Mouse (Mus musculus) c-Kit-negative CD71-positive TER-119-positive erythroid progenitor cells, embryonic 14.5 days (primary cell): Measurements from ENCODE around the gene Cldn3.
"Not testable (repeated sequence)": the region's sequence is repeated elsewhere in the genome, so short reads cannot be mapped to it uniquely, and the experiment has no call there.

Experiments
- DNase-seq: peaks from one replicate; pipeline ENCODE4 v3.0.0-alpha.2; 2013; ENCODE audit warnings: low read depth, low spot score

Cldn3 gene

DNA sequence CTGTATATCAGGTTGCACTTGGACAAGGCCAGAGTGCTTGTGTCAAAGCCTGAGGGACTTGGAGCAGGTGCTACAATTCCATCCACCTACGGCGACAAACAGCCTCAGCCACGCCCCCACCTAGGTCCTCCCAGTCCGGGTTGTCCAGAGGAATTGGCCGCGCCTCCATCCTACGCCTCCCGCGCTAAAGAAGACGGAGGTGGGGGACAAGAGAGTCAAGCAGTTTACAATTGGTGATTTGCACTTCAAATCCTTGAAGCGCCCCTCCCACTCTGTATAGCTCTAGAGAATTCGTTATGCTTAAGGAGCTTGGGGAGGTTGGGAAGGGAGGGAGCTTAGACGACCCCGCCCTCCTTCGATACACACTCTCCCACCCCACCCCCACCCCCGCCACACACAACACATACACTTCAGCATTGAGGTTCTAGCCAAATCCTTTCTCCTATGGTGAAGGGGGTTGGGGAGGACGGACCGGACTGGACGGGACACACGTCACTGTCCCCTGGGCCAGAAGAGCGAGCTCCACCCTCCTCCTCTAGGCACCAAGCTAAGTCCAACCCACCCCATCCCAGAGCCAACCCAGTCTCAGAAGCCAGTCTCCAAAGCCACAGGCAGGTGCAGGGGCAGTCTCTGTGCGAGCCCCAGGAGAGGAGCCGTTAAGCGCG lies at the start of gene Cldn3:
TSS of gene Cldn3 (plus strand) at position 582 of the 665 bp plus-strand sequence.
- no peak for DNase-seq

DNA sequence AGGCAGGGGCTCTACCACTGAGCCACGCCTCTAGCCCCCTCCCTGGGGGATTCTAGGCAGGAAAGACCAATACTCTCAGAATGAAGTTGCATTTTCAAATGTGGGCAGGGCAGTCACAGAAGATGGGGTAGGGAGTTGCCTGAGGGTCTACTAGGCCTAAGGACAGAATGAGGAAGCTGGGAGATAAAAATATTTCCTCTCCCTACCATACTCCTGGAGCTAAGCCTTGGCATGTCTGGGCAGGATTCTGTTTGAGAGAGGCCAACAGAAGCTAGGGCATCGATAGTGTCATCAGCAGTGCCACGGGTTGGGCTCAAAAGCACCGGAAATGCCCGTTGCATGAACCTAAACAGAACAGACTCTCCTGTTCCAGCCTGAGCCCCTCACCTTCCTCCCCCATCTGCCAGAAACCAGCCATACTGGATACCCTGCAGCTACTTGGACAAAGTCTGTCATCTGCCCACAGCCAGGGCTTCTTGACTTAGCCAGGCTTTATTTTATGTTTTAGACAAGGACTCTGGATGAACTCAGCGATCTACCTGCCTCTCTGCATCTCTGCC lies 49.3 kb upstream of the Cldn3 start:
- no peak for DNase-seq

GRCm38 (mm10) chr5:134939069-134939468 lies 46.9 kb upstream of the Cldn3 start:
- no peak for DNase-seq

DNA sequence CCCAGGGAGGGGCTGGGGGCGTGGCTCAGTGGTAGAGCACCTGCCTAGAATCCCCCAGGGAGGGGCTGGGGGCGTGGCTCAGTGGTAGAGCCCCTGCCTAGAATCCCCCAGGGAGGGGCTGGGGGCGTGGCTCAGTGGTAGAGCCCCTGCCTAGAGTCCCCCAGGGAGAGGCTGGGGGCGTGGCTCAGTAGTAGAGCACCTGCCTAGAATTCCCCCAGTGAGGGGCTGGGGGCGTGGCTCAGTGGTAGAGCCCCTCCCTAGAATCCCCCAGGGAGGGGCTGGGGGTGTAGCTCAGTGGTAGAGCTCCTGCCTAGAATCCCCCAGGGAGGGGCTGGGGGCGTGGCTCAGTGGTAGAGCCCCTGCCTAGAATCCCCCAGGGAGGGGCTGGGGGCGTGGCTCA lies 46.5 kb upstream of the Cldn3 start:
- DNase-seq: not testable (repeated sequence)

GRCm38 (mm10) chr5:134941472-134942209 lies 44.4 kb upstream of the Cldn3 start:
- DNase-seq: no peak

DNA sequence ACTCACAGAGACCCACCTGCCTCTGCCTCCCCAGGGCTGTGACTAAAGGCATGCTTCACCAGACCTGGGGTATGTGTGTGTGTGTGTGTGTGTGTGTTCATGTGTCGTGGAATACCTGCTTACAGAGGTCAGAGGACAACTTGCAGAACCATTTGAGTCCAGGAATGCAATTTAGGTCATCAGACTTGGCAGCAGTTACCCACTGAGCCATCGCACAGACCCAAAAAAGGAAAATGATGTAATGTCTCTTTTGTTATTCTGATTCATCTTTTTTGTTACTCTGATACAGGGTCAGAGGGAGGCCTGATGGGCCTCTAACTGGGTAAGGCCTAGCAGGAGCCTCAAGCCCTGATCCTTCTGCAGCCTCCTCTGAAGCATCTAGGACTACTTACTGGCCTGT lies 43.3 kb upstream of the Cldn3 start:
- no peak for DNase-seq

GRCm38 (mm10) chr5:134944179-134944578 lies 41.8 kb upstream of the Cldn3 start:
- DNase-seq: no peak

- DNase-seq: no peak
Measured at GRCm38 (mm10) chr5:134945266-134945959, 40.6 kb upstream of the Cldn3 start.

DNA sequence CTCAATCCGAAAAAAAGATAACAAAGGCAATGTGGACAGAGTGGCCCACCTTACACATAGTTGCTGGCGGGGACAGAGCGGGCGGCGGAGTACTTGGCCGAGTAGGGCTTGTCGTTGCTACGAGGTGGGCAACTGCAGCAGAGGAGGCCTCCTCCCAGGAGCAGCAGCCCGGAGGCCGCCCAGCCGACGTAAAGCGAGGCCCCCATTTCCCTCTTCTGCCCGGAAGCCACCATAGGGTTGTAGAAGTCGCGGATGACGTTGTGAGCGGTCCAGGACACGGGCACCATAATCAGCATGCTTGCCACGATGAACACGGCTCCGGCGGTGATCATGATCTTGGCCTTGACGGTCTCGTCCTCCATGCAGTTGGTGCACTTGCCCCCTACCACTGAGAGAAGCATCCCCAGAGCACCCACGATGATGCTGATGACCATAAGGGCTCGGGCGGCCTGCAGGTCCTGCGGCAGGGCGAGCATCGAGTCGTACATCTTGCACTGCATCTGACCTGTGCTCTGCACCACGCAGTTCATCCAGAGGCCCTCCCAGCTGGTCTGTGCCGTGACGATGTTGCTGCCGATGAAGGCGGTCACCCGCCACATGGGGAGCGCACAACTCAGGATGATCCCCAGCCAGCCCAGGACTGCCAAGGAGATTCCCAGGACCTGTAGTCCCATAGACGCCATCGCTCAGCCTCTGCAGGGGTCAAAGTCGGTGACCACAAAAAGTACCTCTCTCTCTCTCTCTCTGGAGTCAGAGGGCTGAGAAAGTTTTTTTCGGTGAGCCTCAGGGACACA lies 39.8 kb upstream of the Cldn3 start:
- DNase-seq: no peak

GRCm38 (mm10) chr5:134946857-134947255 lies 39.2 kb upstream of the Cldn3 start, which contains the start of gene Cldn4:
TSS of gene Cldn4 (minus strand) at chr5:134946934.
- DNase-seq: no peak

DNA sequence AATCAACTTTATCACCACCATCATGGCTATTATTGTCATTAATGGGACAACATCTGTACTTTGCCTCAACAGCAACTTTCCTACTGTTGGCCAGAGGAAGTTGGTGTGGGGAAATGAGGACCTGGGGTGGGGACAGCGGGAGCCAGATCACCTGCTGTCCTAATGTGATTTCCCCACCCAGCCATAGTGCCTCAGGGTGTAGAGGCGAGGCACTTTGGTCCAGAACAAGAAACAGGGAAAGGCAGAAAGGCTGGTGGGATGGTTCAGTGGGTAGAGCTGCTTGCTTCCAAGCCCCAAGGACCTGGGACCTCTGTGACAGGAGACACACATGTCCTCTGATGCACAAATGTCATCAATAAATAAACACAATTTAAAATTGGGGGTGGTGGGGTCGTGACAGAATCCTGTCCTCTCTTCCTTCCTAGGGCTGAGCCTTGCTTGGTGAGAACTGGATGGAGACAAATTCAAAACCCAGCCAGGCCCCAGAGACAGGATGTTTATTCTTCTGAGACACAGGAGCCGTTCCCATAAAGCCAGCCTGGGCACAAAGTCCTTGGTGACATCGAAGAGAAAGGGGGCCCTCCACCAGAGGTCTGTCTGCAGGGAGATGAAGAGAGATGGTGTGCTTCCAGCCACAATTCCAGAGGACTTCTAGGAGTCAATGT lies 38.5 kb upstream of the Cldn3 start:
- DNase-seq: no peak

GRCm38 (mm10) chr5:134948085-134948439 lies 38.0 kb upstream of the Cldn3 start:
- DNase-seq: no peak

DNA sequence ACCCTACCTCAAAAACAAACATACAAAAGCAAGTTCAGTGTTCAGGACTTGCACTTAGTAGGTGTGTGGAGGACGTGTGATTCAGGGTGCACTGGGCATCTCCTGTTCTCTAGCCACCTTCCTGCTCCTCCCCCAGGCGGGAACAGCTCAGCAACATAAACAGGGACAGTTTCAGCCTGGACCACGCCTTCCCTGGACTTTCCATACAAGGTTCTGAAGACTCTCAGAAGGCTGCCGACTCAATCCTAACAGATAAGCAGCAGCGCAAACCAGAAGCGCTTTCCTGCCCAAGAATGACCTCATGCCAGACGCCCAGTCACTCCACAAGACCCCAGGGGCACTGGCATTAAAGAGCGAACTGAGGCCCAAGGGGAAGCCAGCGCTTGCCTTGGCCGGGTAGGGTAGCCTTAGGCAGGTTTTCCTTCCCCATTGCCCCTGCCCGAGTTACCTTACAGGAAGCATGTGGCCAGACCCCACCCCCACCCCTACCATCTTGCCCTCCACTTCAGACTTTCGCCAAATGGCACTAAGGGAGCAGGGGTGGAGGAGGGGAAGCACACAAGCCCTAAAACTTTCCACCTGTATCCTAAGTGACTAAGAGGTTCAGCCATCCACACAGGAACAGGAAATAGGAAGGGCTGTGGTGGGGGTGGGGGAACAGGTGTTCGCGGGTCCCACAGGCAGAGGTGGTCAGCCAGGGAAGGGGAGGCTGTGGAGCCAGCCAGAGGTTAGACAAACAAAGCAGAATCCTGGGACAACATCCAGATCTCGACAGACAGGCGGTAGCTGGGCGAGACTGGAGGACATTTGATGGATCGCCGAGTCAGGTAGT lies 34.7 kb upstream of the Cldn3 start:
- DNase-seq: no peak

GRCm38 (mm10) chr5:134955491-134955890 lies 30.5 kb upstream of the Cldn3 start:
- DNase-seq: no peak

GRCm38 (mm10) chr5:134959114-134959513 lies 26.9 kb upstream of the Cldn3 start:
- DNase-seq: no peak

DNA sequence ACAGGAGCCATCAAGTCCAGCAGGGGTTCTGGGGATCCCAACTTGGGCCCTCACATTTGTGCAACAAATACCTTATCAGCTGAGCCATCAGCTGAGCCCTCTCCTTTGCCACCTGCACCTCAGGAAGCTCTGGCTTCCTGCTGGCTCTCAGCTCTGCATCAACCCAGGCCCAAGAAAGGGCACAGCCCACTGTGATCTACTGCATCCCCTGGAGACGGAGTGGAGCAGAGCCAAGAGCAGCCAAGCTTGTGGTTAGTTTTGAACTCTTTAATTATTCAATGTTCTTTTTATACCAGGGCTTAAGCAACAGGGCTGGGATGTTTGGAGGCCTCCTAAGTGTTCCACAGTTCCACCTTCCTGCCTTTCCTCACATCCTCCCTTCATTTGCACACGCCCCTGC lies 25.6 kb upstream of the Cldn3 start:
- no peak for DNase-seq

GRCm38 (mm10) chr5:134961519-134961918 lies 24.5 kb upstream of the Cldn3 start:
- DNase-seq: no peak

GRCm38 (mm10) chr5:134963546-134963945 lies 22.5 kb upstream of the Cldn3 start:
- no peak for DNase-seq

GRCm38 (mm10) chr5:134964655-134965054 lies 21.4 kb upstream of the Cldn3 start:
- not testable (repeated sequence) for DNase-seq

DNA sequence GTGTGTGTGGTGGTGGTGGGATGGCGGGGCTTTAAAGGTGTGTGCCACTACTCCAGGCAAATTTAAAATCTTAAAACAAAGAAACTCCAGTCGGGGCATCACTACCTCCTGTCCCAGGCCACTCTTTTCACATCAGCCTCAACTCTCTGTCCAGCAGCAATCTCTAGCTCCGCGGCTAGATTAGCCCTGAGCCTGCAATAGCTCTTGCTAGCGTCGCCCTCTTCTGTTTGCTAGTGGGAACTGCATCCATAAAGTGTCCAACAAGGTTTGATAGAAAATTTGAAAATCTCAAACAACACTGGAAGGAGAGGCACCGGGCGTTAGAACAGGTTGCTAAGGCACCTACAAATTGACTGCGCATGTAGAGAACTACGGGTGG lies 20.6 kb upstream of the Cldn3 start:
- peak; percentile 72 for DNase-seq
